In genomic region chr10:69730351-69730871, GRCm38 (mm10) we compare ENCODE assay signal across 13 mouse cellular contexts.
A peak's percentile ranks its signal among the peaks of the same experiment; 100 is the strongest.
DNase-seq lines count a peak whose midpoint lies in the region; ATAC-seq and TF ChIP-seq lines count a peak whose summit lies in the region.
"Had no signal": no experiment of that assay in that cellular context is flagged by ENCODE, and none has a peak within 500 bp of the region (broad histone marks: within the 10 kb centered on the region; RNA-seq: fewer than 3 reads in every experiment).

No protein-coding gene starts in this region.

- no peak for TF ChIP-seq POLR2A in lung, adult 2 months (IDR thresholded peaks at IDR 0.05; ENCODE audit: borderline replicate concordance, extremely low read depth, low read depth, low read length)

- no peaks in the 10 kb centered on the region for H3K9me3 ChIP-seq in embryonic facial prominence, embryonic 14.5 days (ENCODE audit: control insufficient read depth, low read length)
- H3K9me3 ChIP-seq in limb, embryonic 10.5 days (replicated peaks) = no peaks in the 10 kb centered on the region
- no peaks in the 10 kb centered on the region for H3K9me3 ChIP-seq in neural tube, embryonic 13.5 days

- no peak overlapping the region for H3K4me3 ChIP-seq in layer of hippocampus, adult 2 months
- H3K4me3 ChIP-seq in embryonic facial prominence, embryonic 14.5 days (ENCODE audit: low read depth, low read length) = no peak overlapping the region
- H3K4me3 ChIP-seq in limb, embryonic 10.5 days = no peak overlapping the region
- no peak overlapping the region for H3K4me3 ChIP-seq in neural tube, embryonic 13.5 days
- H3K4me3 ChIP-seq in lung, adult 2 months (replicated peaks; ENCODE audit: extremely low read depth, low read depth, low read length) = no peak overlapping the region

- no peak for TF ChIP-seq CTCF in layer of hippocampus, adult 2 months (conservative IDR thresholded peaks at IDR 0.05)
- no peak for TF ChIP-seq CTCF in lung, adult 2 months (IDR thresholded peaks at IDR 0.05; ENCODE audit: insufficient read depth, low read length)

- DNase-seq in layer of hippocampus, adult 2 months (ENCODE audit: low spot score in 2 of 2) = peak in 1 of 2 experiments; percentile 55
- DNase-seq in layer of hippocampus, adult 11-12 months (ENCODE audit: low spot score) = no peak
- peak; percentile 33 for DNase-seq in embryonic facial prominence, embryonic 14.5 days (ENCODE audit: low spot score)
- no peak for DNase-seq in limb, embryonic 10.5 days (ENCODE audit: low spot score)
- no peak for DNase-seq in right cerebral cortex, postnatal 14 days
- no peak for DNase-seq in lung, adult 2 months
- DNase-seq: adrenal gland, postnatal 25 days; heart, postnatal 10 days; kidney, adult 2 months; spleen, adult 18-20 months; thymus, adult 18-20 months had no signal

- H3K9ac ChIP-seq in embryonic facial prominence, embryonic 14.5 days (ENCODE audit: low read depth, low read length) = no peak overlapping the region
- peak overlapping the region; percentile 17; the same call in 1 of the 2 replicates for H3K9ac ChIP-seq in neural tube, embryonic 13.5 days
- H3K9ac ChIP-seq: liver, embryonic 14.5 days had no signal

- no peaks in the 10 kb centered on the region for H3K36me3 ChIP-seq in embryonic facial prominence, embryonic 14.5 days (ENCODE audit: control insufficient read depth, insufficient read depth, low read length)
- no peaks in the 10 kb centered on the region for H3K36me3 ChIP-seq in limb, embryonic 10.5 days
- no peaks in the 10 kb centered on the region for H3K36me3 ChIP-seq in neural tube, embryonic 13.5 days

- H3K27ac ChIP-seq in layer of hippocampus, adult 2 months = peak overlapping the region; percentile 84
- H3K27ac ChIP-seq in embryonic facial prominence, embryonic 14.5 days (replicated peaks; ENCODE audit: low read depth, low read length) = no peak overlapping the region
- peak overlapping the region; percentile 73 for H3K27ac ChIP-seq in limb, embryonic 10.5 days
- peak overlapping the region; percentile 85 for H3K27ac ChIP-seq in neural tube, embryonic 13.5 days (replicated peaks)
- H3K27ac ChIP-seq: liver, embryonic 14.5 days had no signal

- WGBS in embryonic facial prominence, embryonic 14.5 days = 36% methylated on average over 10 of the region's 10 CpGs
- WGBS in limb, embryonic 10.5 days = 40% methylated on average over 10 of the region's 10 CpGs
- 13% methylated on average over 10 of the region's 10 CpGs for WGBS in neural tube, embryonic 13.5 days
- 65% methylated on average over 10 of the region's 10 CpGs for WGBS in lung, adult 2 months

- no peak overlapping the region for H3K4me2 ChIP-seq in embryonic facial prominence, embryonic 14.5 days (ENCODE audit: low read depth, low read length)
- H3K4me2 ChIP-seq in neural tube, embryonic 13.5 days = peak overlapping the region; percentile 34

- ATAC-seq in embryonic facial prominence, embryonic 14.5 days (ENCODE audit: low read depth) = no peak
- ATAC-seq in neural tube, embryonic 13.5 days (ENCODE audit: low read depth) = peak; percentile 80

- H3K4me1 ChIP-seq in embryonic facial prominence, embryonic 14.5 days (ENCODE audit: control insufficient read depth, insufficient read depth, low read length) = no peaks in the 10 kb centered on the region
- peaks cover 33% of the 10 kb centered on the region for H3K4me1 ChIP-seq in limb, embryonic 10.5 days
- H3K4me1 ChIP-seq in neural tube, embryonic 13.5 days (replicated peaks) = peaks cover 88% of the 10 kb centered on the region
- no peaks in the 10 kb centered on the region for H3K4me1 ChIP-seq in lung, adult 2 months (ENCODE audit: control insufficient read depth, insufficient read depth, low read length)

- H3K27me3 ChIP-seq in embryonic facial prominence, embryonic 14.5 days (replicated peaks; ENCODE audit: control insufficient read depth, insufficient read depth, low read length) = no peaks in the 10 kb centered on the region
- H3K27me3 ChIP-seq in limb, embryonic 10.5 days (ENCODE audit: low read depth, poor library complexity, severe bottlenecking) = no peaks in the 10 kb centered on the region
- H3K27me3 ChIP-seq in neural tube, embryonic 13.5 days = no peaks in the 10 kb centered on the region
